Mouse (Mus musculus): Measurements from ENCODE around the gene Sik2. TPM values are rescaled to one million over a fixed set of nuclear protein-coding genes. Genes with fewer than 3 reads are reported as not detected.
A peak's percentile ranks its signal among the peaks of the same experiment; 100 is the strongest.

Gene Sik2
- polyA plus RNA-seq, 1 experiment from 2014 or later, result 10.1 TPM

DNA sequence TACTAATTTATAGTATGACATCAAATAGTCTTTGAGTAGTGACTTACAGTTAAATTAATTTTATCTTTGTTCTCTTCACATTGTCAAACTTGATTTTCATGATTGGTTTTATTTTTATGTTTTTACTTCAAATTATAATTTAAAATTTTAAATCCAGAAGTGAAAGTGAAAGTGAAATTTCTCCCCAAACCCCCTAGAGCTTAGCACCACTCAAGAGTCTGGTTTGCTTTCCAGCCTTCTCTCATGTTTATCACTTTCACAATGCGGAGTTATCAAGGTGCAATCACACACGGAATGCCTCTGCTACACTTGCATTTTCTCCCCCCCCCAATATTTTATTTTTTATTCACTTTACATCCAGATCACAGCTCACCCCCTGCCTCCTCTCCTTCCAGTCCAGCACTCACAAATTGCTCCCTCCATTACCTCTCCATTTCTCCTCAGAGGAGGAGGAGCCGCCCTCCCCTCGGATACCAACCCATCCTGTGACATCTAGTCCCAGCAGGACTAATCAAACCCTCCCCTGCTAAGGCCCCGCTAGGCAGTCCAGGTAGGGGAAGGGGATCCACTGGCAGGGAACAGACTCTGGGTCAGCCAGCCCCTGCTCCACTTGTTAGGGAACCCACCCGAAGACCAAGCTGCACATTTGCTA, 104.6 kb downstream of the Sik2 start:
- H3K9ac ChIP-seq (ENCODE audit: low read length), result no peak overlapping the region

DNA sequence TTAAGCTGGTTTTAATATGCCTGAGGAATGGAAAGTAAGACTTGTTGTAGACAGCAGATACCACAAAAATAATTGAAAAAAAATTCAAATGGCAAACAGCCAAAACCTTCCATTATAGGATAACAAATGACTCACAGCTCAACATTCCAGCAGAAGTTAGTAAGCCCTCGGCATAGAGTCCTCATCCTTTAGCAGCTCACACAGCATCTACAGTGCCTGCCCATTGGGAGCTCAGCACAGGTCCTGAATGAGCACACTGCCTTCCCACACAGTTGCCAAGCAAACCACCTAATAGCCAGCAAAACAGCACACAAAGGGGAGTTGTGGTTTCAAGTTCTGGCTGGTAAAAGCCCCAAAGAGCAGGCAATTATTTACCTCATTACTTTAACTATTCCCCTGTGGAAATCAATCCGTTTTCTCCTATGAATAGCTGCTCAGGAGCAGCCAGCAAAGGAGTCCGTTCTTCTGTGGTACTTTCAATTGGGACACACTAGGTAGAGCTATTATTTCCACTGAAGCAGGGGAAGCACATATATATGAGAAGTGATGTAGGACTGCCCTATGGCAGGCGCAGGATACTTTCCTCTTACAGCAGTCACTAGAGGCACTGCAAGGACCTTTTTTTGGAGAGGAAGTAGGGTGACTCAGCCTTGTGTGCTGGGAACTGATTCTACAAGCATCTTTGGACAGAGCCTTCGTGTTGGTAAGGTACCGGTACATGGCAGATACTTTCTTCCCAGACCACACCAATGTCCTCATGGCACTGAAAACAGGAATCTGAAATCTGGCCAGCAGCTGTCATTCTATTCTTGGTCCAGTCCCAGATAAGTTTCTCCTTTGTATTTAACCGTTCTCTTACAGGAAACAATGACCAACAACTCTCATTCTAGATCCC, 108.6 kb downstream of the Sik2 start:
- peaks cover 21% of the 10 kb centered on the region for H3K36me3 ChIP-seq (ENCODE audit: control insufficient read depth, insufficient read depth, low read length)
- H3K4me2 ChIP-seq (replicated peaks; ENCODE audit: low read depth), result no peak overlapping the region
- ATAC-seq (ENCODE audit: low FRiP score, low TSS enrichment), result peak; percentile 60; the same call in 1 of the 2 replicates
- H3K27me3 ChIP-seq (ENCODE audit: control insufficient read depth, insufficient read depth, low read length), result no peaks in the 10 kb centered on the region
- no peak overlapping the region for H3K27ac ChIP-seq (replicated peaks)
- no peak overlapping the region for H3K4me3 ChIP-seq (ENCODE audit: low read depth, low read length)
- H3K9me3 ChIP-seq (ENCODE audit: control insufficient read depth, low read length), result no peaks in the 10 kb centered on the region
- no peak for TF ChIP-seq EP300 (optimal IDR thresholded peaks at IDR 0.05)
- TF ChIP-seq CTCF (IDR thresholded peaks at IDR 0.05; ENCODE audit: low read depth), result no peak
- 64% methylated on average over 7 of the region's 7 CpGs for WGBS
- DNase-seq (ENCODE audit: low spot score), result no peak
- H3K9ac ChIP-seq (ENCODE audit: low read length), result no peak overlapping the region
- no peaks in the 10 kb centered on the region for H3K4me1 ChIP-seq (replicated peaks; ENCODE audit: control insufficient read depth, insufficient read depth)

More for the DNA sequence above, 104.6 kb downstream of the Sik2 start:
- H3K4me2 ChIP-seq (replicated peaks; ENCODE audit: low read depth), result no peak overlapping the region
- H3K4me3 ChIP-seq (ENCODE audit: low read depth, low read length), result no peak overlapping the region
- 77% methylated on average over 6 of the region's 6 CpGs for WGBS
- H3K27ac ChIP-seq (replicated peaks), result no peak overlapping the region
- ATAC-seq (ENCODE audit: low FRiP score, low TSS enrichment) (no peak), DNase-seq (ENCODE audit: low spot score) (no peak)
- no peaks in the 10 kb centered on the region for H3K9me3 ChIP-seq (ENCODE audit: control insufficient read depth, low read length)
- peaks cover 8% of the 10 kb centered on the region; the same call in 1 of the 2 replicates for H3K36me3 ChIP-seq (ENCODE audit: control insufficient read depth, insufficient read depth, low read length)
- no peaks in the 10 kb centered on the region for H3K4me1 ChIP-seq (replicated peaks; ENCODE audit: control insufficient read depth, insufficient read depth)
- H3K27me3 ChIP-seq (ENCODE audit: control insufficient read depth, insufficient read depth, low read length), result no peaks in the 10 kb centered on the region
- TF ChIP-seq CTCF (IDR thresholded peaks at IDR 0.05; ENCODE audit: low read depth) (no peak), EP300 (optimal IDR thresholded peaks at IDR 0.05) (no peak)

DNA sequence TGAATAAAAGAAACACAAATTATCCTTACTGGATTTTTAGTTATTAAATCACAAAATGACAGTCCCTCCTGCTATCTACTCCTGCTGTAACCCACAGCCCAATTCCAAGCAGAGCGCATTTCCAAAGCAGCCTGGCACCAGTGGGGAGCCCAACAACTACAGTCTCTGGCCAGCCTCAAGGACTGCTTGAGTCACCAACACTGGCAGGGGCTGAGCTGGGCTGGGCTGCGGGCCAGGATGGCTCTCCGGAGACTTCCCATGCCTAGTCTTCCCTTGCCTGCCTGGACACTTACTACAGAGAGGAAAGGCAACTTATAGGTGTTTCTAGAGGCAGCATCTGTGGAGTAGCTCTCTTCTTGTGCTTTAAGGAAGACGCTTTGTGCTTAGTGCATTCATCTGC, 115.2 kb downstream of the Sik2 start:
- no peak for DNase-seq (ENCODE audit: low spot score)
- Histone ChIP-seq H3K27ac (replicated peaks) (no peak overlapping the region), H3K9ac (ENCODE audit: low read length) (no peak overlapping the region), H3K9me3 (ENCODE audit: control insufficient read depth, low read length) (no peaks in the 10 kb centered on the region), H3K4me2 (replicated peaks; ENCODE audit: low read depth) (no peak overlapping the region), H3K4me1 (replicated peaks; ENCODE audit: control insufficient read depth, insufficient read depth) (no peaks in the 10 kb centered on the region), H3K4me3 (ENCODE audit: low read depth, low read length) (no peak overlapping the region), H3K27me3 (ENCODE audit: control insufficient read depth, insufficient read depth, low read length) (no peaks in the 10 kb centered on the region), H3K36me3 (ENCODE audit: control insufficient read depth, insufficient read depth, low read length) (peaks cover 27% of the 10 kb centered on the region)
- WGBS, result 71% methylated on average over 4 of the region's 4 CpGs
- TF ChIP-seq EP300 (optimal IDR thresholded peaks at IDR 0.05), result no peak
- no peak for TF ChIP-seq CTCF (IDR thresholded peaks at IDR 0.05; ENCODE audit: low read depth)
- ATAC-seq (ENCODE audit: low FRiP score, low TSS enrichment), result peak; percentile 41; the same call in 1 of the 2 replicates

DNA sequence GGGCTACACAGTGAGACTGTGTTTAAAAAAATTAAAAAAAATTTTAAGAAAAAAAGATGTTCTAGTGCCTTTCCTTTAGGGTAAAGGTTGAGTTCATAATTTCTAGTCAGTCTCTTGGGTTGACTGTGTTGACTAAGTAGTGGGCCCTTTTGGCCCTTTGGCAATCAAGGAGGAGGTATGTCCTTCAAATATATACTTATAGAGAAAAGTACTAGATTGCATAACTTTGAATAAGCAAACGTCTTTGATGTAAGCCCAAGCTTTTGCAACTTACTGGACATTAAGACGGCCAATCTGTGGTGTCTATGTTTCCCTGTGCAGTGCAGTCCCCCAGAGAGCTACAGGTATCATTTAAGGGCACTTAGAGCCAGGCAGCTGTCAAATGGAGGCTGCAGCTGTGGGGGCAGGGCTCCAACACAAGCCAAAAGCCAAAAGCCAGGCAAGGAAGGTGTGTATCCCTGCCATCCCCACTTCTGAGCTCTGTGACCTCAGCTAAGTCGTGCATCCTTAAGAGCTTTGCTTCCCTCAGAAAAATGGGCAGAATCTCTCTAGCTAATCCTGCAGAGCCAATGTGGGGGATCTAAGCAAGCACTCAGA, 118.3 kb downstream of the Sik2 start:
- Histone ChIP-seq H3K36me3 (ENCODE audit: control insufficient read depth, insufficient read depth, low read length) (peaks cover 13% of the 10 kb centered on the region; the same call in 1 of the 2 replicates), H3K4me1 (replicated peaks; ENCODE audit: control insufficient read depth, insufficient read depth) (peaks cover 8% of the 10 kb centered on the region), H3K4me3 (ENCODE audit: low read depth, low read length) (no peak overlapping the region), H3K9ac (ENCODE audit: low read length) (no peak overlapping the region), H3K27me3 (ENCODE audit: control insufficient read depth, insufficient read depth, low read length) (no peaks in the 10 kb centered on the region), H3K4me2 (replicated peaks; ENCODE audit: low read depth) (no peak overlapping the region), H3K9me3 (ENCODE audit: control insufficient read depth, low read length) (no peaks in the 10 kb centered on the region), H3K27ac (replicated peaks) (no peak overlapping the region)
- 73% methylated on average over 3 of the region's 3 CpGs for WGBS
- TF ChIP-seq CTCF (IDR thresholded peaks at IDR 0.05; ENCODE audit: low read depth) (no peak), EP300 (optimal IDR thresholded peaks at IDR 0.05) (no peak)
- ATAC-seq (ENCODE audit: low FRiP score, low TSS enrichment), result no peak
- DNase-seq (ENCODE audit: low spot score), result no peak

DNA sequence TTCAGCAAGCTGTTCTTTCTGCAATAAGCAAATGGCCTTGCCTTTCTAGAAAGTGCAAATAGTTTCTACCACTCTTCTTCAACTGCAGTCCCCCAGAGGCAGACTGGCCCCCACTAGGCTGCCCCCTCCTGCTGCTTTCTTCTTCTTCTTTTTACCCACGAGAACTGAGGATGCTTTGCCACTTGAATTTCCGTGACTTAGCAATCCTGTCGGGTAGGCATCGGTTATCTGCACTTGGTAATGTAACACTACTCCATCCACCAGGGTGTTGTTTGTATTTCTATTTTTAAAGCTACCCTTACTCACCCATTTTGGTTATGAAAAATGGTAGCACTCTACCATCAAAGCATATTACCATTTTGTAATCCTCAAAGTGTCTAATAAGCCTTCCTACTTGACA, 118.9 kb downstream of the Sik2 start:
- H3K36me3 ChIP-seq (ENCODE audit: control insufficient read depth, insufficient read depth, low read length), result peaks cover 13% of the 10 kb centered on the region; the same call in 1 of the 2 replicates
- H3K27ac ChIP-seq (replicated peaks), result no peak overlapping the region
- H3K4me2 ChIP-seq (replicated peaks; ENCODE audit: low read depth), result no peak overlapping the region
- DNase-seq (ENCODE audit: low spot score) (no peak), ATAC-seq (ENCODE audit: low FRiP score, low TSS enrichment) (no peak)
- no peak overlapping the region for H3K9ac ChIP-seq (ENCODE audit: low read length)
- H3K9me3 ChIP-seq (ENCODE audit: control insufficient read depth, low read length), result no peaks in the 10 kb centered on the region
- no peak overlapping the region for H3K4me3 ChIP-seq (ENCODE audit: low read depth, low read length)
- H3K27me3 ChIP-seq (ENCODE audit: control insufficient read depth, insufficient read depth, low read length), result no peaks in the 10 kb centered on the region
- H3K4me1 ChIP-seq (replicated peaks; ENCODE audit: control insufficient read depth, insufficient read depth), result peaks cover 11% of the 10 kb centered on the region
- TF ChIP-seq EP300 (optimal IDR thresholded peaks at IDR 0.05), result no peak
- no peak for TF ChIP-seq CTCF (IDR thresholded peaks at IDR 0.05; ENCODE audit: low read depth)
- 85% methylated on average over 4 of the region's 4 CpGs for WGBS

Data from stomach, postnatal 0 days (tissue).